Mouse (Mus musculus): ENCODE measurements around the gene Nav1. TPM values are rescaled to one million over a fixed set of nuclear protein-coding genes. Genes with fewer than 3 reads are reported as not detected.

The Nav1 gene
- total and polyA plus RNA-seq, 2 experiments, result 0.83 to 1.8 TPM

DNA sequence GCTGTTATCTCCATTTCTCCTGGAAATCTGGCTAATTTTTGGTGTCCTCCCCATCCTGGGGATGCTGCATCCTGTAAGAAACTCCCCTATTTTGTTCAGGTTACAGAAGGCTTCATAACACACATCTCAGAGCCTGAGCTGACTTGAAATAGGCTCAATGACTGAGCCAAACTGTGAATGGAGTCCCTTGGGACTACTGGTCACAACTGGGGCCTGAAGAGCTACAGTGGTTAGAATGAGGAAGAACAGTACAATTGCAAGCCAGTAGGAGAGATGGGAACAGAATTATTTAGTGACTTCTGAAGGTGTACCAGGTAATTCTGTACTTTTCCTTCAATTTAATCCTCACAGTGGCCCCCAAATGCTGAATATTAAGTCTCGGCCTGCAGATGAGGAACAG lies 31.7 kb downstream of the Nav1 start:
- TF ChIP-seq CTCF (IDR thresholded peaks at IDR 0.05; ENCODE audit: low read depth, low read length), result no peak
- TF ChIP-seq POLR2A (IDR thresholded peaks at IDR 0.05; ENCODE audit: extremely low read depth, insufficient read depth, low read length), result no peak

GRCm38 (mm10) chr1:135574451-135575208 lies 32.5 kb downstream of the Nav1 start:
- Histone ChIP-seq H3K79me2 (ENCODE audit: control insufficient read depth, insufficient read depth, low read length) (no peaks in the 10 kb centered on the region), H3K4me3 (ENCODE audit: insufficient read depth, low read depth, low read length) (no peak overlapping the region), H3K36me3 (ENCODE audit: control insufficient read depth, insufficient read depth, low read length) (no peaks in the 10 kb centered on the region), H3K27ac (replicated peaks; ENCODE audit: insufficient read depth, low read depth, low read length) (no peak overlapping the region), H3K9ac (ENCODE audit: low read depth, low read length) (no peak overlapping the region), H3K4me1 (ENCODE audit: control insufficient read depth, insufficient read depth, low read length) (no peaks in the 10 kb centered on the region), H3K27me3 (ENCODE audit: control insufficient read depth, insufficient read depth, low read length) (no peaks in the 10 kb centered on the region)
- TF ChIP-seq POLR2A (IDR thresholded peaks at IDR 0.05; ENCODE audit: extremely low read depth, insufficient read depth, low read length) (no peak), CTCF (IDR thresholded peaks at IDR 0.05; ENCODE audit: low read depth, low read length) (no peak)
- DNase-seq (ENCODE audit: extremely low read depth, low read depth, low spot score), result no peak
- WGBS, result 79% methylated on average over 4 of the region's 4 CpGs

More for the DNA sequence above, 31.7 kb downstream of the Nav1 start:
- H3K9ac ChIP-seq (ENCODE audit: low read depth, low read length), result no peak overlapping the region
- no peak for DNase-seq (ENCODE audit: extremely low read depth, low read depth, low spot score)
- H3K36me3 ChIP-seq (ENCODE audit: control insufficient read depth, insufficient read depth, low read length), result no peaks in the 10 kb centered on the region
- no peaks in the 10 kb centered on the region for H3K27me3 ChIP-seq (ENCODE audit: control insufficient read depth, insufficient read depth, low read length)
- no peaks in the 10 kb centered on the region for H3K79me2 ChIP-seq (ENCODE audit: control insufficient read depth, insufficient read depth, low read length)
- H3K27ac ChIP-seq (replicated peaks; ENCODE audit: insufficient read depth, low read depth, low read length), result no peak overlapping the region
- H3K4me1 ChIP-seq (ENCODE audit: control insufficient read depth, insufficient read depth, low read length), result no peaks in the 10 kb centered on the region
- WGBS, result 94% methylated on average over 1 of the region's 1 CpGs
- H3K4me3 ChIP-seq (ENCODE audit: insufficient read depth, low read depth, low read length), result no peak overlapping the region

DNA sequence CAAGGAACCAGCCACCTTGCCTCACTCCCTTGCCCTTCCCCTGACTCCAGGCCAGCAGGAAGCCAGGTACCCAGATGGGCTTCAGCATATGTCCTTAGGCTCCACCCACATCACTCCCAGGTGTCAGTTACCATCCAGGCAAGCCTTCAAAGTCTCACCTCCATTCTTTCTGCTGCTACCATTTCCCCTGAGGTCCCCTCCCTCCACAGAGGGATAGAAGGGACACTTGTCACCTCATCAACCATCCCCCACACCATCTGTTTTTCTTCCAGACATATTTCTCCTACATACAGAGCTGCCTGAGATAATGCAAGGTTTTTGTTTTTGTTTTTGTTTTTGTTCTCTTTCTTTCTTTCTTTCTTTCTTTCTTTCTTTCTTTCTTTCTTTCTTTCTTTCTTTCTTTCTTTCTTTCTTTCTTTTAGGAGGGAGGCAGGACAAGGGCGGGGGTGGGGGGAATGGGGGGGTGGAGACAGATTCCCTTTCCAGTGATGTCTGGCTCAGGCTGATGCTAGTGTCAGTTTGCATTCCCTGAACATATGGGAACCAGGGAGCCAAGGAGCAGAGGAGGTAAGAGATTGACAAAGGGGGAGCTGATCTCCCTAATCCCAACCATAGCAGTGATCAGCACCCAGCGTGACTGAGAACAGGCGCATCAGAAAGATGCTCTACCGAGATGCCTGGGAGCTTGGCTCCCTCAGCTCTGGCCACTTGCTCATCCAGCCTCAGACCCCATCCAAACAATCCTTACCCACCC lies 34.8 kb downstream of the Nav1 start:
- no peak overlapping the region for H3K4me3 ChIP-seq (ENCODE audit: insufficient read depth, low read depth, low read length)
- H3K36me3 ChIP-seq (ENCODE audit: control insufficient read depth, insufficient read depth, low read length), result no peaks in the 10 kb centered on the region
- WGBS, result 61% methylated on average over 4 of the region's 4 CpGs
- TF ChIP-seq POLR2A (IDR thresholded peaks at IDR 0.05; ENCODE audit: extremely low read depth, insufficient read depth, low read length) (no peak), CTCF (IDR thresholded peaks at IDR 0.05; ENCODE audit: low read depth, low read length) (no peak)
- no peak overlapping the region for H3K27ac ChIP-seq (replicated peaks; ENCODE audit: insufficient read depth, low read depth, low read length)
- H3K27me3 ChIP-seq (ENCODE audit: control insufficient read depth, insufficient read depth, low read length), result no peaks in the 10 kb centered on the region
- no peaks in the 10 kb centered on the region for H3K79me2 ChIP-seq (ENCODE audit: control insufficient read depth, insufficient read depth, low read length)
- no peaks in the 10 kb centered on the region for H3K4me1 ChIP-seq (ENCODE audit: control insufficient read depth, insufficient read depth, low read length)
- no peak overlapping the region for H3K9ac ChIP-seq (ENCODE audit: low read depth, low read length)
- no peak for DNase-seq (ENCODE audit: extremely low read depth, low read depth, low spot score)

DNA sequence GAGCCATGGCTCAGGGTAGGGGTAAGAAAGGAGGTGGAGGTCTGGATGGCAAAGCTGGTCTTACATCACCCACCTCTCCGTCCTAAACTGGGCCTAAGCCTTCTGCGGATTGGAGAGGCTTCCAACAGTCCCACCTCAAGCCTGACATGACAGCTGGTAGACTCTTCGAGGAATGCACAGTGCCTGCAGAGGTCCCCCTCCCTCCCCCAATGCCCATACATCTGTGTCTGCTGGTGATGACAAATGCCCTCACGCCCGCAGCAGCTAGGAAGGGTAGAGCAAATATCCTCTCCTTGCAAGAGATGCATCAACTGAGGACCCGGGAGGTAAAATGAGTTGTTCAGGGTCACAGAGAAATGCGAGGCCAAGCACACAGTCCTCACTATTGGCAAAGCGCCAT lies 39.0 kb downstream of the Nav1 start:
- Histone ChIP-seq H3K79me2 (ENCODE audit: control insufficient read depth, insufficient read depth, low read length) (no peaks in the 10 kb centered on the region), H3K9ac (ENCODE audit: low read depth, low read length) (no peak overlapping the region), H3K4me3 (ENCODE audit: insufficient read depth, low read depth, low read length) (no peak overlapping the region), H3K36me3 (ENCODE audit: control insufficient read depth, insufficient read depth, low read length) (no peaks in the 10 kb centered on the region), H3K27me3 (ENCODE audit: control insufficient read depth, insufficient read depth, low read length) (no peaks in the 10 kb centered on the region), H3K27ac (replicated peaks; ENCODE audit: insufficient read depth, low read depth, low read length) (no peak overlapping the region), H3K4me1 (ENCODE audit: control insufficient read depth, insufficient read depth, low read length) (no peaks in the 10 kb centered on the region)
- 73% methylated on average over 8 of the region's 8 CpGs for WGBS
- TF ChIP-seq POLR2A (IDR thresholded peaks at IDR 0.05; ENCODE audit: extremely low read depth, insufficient read depth, low read length) (no peak), CTCF (IDR thresholded peaks at IDR 0.05; ENCODE audit: low read depth, low read length) (no peak)
- DNase-seq (ENCODE audit: extremely low read depth, low read depth, low spot score), result no peak

DNA sequence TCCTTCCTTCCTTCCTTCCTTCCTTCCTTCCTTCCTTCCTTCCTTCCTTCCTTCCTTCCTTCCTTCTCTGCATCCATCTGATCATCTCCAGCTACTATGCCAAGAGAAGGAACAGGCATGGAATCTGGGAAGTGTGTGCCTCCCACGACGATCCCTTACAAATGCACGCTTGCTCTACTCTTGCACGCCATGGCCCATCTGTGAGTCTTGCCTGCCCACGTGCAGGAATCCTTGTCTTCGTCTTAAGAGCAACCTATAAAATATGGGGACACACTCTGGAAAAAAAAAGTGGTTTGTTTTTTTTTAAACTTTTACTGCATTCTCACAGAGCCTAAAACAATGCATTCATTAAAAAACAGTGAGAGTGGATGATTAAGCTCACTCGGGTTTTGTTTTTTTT lies 40.5 kb downstream of the Nav1 start:
- Histone ChIP-seq H3K79me2 (ENCODE audit: control insufficient read depth, insufficient read depth, low read length) (no peaks in the 10 kb centered on the region), H3K27ac (replicated peaks; ENCODE audit: insufficient read depth, low read depth, low read length) (no peak overlapping the region), H3K27me3 (ENCODE audit: control insufficient read depth, insufficient read depth, low read length) (no peaks in the 10 kb centered on the region), H3K4me3 (ENCODE audit: insufficient read depth, low read depth, low read length) (no peak overlapping the region), H3K4me1 (ENCODE audit: control insufficient read depth, insufficient read depth, low read length) (no peaks in the 10 kb centered on the region), H3K36me3 (ENCODE audit: control insufficient read depth, insufficient read depth, low read length) (no peaks in the 10 kb centered on the region), H3K9ac (ENCODE audit: low read depth, low read length) (no peak overlapping the region)
- WGBS, result 84% methylated on average over 7 of the region's 7 CpGs
- TF ChIP-seq CTCF (IDR thresholded peaks at IDR 0.05; ENCODE audit: low read depth, low read length), result no peak
- no peak for TF ChIP-seq POLR2A (IDR thresholded peaks at IDR 0.05; ENCODE audit: extremely low read depth, insufficient read depth, low read length)
- no peak for DNase-seq (ENCODE audit: extremely low read depth, low read depth, low spot score)

- Histone ChIP-seq H3K4me1 (ENCODE audit: control insufficient read depth, insufficient read depth, low read length) (no peaks in the 10 kb centered on the region), H3K79me2 (ENCODE audit: control insufficient read depth, insufficient read depth, low read length) (no peaks in the 10 kb centered on the region), H3K9ac (ENCODE audit: low read depth, low read length) (no peak overlapping the region), H3K4me3 (ENCODE audit: insufficient read depth, low read depth, low read length) (no peak overlapping the region), H3K36me3 (ENCODE audit: control insufficient read depth, insufficient read depth, low read length) (no peaks in the 10 kb centered on the region), H3K27me3 (ENCODE audit: control insufficient read depth, insufficient read depth, low read length) (no peaks in the 10 kb centered on the region), H3K27ac (replicated peaks; ENCODE audit: insufficient read depth, low read depth, low read length) (no peak overlapping the region)
- WGBS, result 85% methylated on average over 5 of the region's 5 CpGs
- no peak for DNase-seq (ENCODE audit: extremely low read depth, low read depth, low spot score)
- TF ChIP-seq POLR2A (IDR thresholded peaks at IDR 0.05; ENCODE audit: extremely low read depth, insufficient read depth, low read length) (no peak), CTCF (IDR thresholded peaks at IDR 0.05; ENCODE audit: low read depth, low read length) (no peak)
Measured at GRCm38 (mm10) chr1:135565775-135566174, 41.3 kb downstream of the Nav1 start.

All from liver, adult 2 months (tissue).